8 mouse cellular contexts compared by ENCODE assay signal in the genomic region with DNA sequence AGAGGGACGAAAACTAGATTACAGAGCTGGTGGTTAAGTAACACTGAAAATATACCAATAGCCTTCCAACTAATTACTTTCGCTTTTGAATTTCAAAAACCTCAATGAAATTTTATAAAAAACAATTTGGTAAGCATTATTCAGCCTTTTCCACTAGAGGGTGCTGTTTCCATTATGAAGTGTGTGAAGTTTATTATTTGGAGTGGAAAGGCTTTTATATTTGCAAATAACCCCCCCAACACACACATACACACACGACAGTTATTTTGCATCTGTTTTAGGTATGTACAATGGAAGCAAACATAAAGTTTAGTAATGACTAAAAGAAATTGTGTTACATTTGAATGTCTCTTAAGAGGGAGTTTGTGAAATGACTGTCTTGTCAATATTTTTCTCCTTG. TPM values are rescaled to one million over a fixed set of nuclear protein-coding genes. Genes with fewer than 3 reads are reported as not detected.
DNase-seq lines count a peak whose midpoint lies in the region; ATAC-seq and TF ChIP-seq lines count a peak whose summit lies in the region.

No protein-coding gene starts in this region.

- no peak for TF ChIP-seq POLR2A in cortical plate, adult 2 months (IDR thresholded peaks at IDR 0.05; ENCODE audit: extremely low read depth, insufficient read depth, low read length)

- H3K4me1 ChIP-seq in cortical plate, adult 2 months (ENCODE audit: control insufficient read depth, insufficient read depth, low read length) = no peaks in the 10 kb centered on the region

- intact Hi-C loops in left cerebral cortex, postnatal 14 days (cut with DNase I) = loop anchor here (5.0 to 10.0 kb wide), 2 partner anchors 250 to 392 kb away; no protein-coding TSS in a partner anchor

- peak; percentile 60 for DNase-seq in cerebellum, adult 9-10 months
- no peak for DNase-seq in cerebellum, adult 9-11 months
- DNase-seq in left cerebral cortex, postnatal 14 days (ENCODE audit: low spot score in 2 of 2) = peak; percentile 15 to 34
- DNase-seq in left cerebral cortex, adult 8-10 months (ENCODE audit: low spot score in 2 of 2) = no peak
- DNase-seq in testis, postnatal 14 days (ENCODE audit: low spot score) = no peak
- no peak for DNase-seq in cerebellum, postnatal 25 days

- TF ChIP-seq CTCF in cortical plate, adult 2 months (IDR thresholded peaks at IDR 0.05; ENCODE audit: extremely low read depth, insufficient read depth, low read length) = no peak

- peak; percentile 81 for ATAC-seq in megakaryocyte progenitor cell, adult 5-6 weeks (replicated peaks; ENCODE audit: poor library complexity)

- no peak overlapping the region for H3K27ac ChIP-seq in cortical plate, adult 2 months (ENCODE audit: insufficient read depth, low read length)

- H3K4me3 ChIP-seq in cortical plate, adult 2 months (ENCODE audit: insufficient read depth, low read length) = peak overlapping the region; percentile 23; the same call in 1 of the 2 replicates

RNA-seq across cellular contexts. Expression of gene Csrnp3, which starts 53.1 kb away (rescaled TPM):
- 10 to 100 TPM; 89.3 to 90.8 TPM for total RNA-seq in left cerebral cortex, postnatal 14 days (2021)
- total RNA-seq in left cerebral cortex, adult 8-10 months (2022) = 100 to 1,000 TPM in 2 of 4 experiments, 10 to 100 TPM in 2; 81.1 to 111 (median 93.9) TPM
- polyA plus RNA-seq in cortical plate, adult 2 months (2012; rRNA removed) = 35.7 and 36.0 TPM in 2 replicates
- total RNA-seq in megakaryocyte progenitor cell, adult 5-6 weeks (2015) = not detected in 2 replicates
- total RNA-seq in megakaryocyte progenitor cell, adult 5-6 weeks (2017) = 0.07 TPM in 1 of 2 replicates, not detected in the other

Comparison
In these comparisons a context has a peak if more than half of its experiments do, and no peak if none do; other contexts are left out.
1. DNase-seq: peak in cerebellum, adult 9-10 months (single experiment) and left cerebral cortex, postnatal 14 days (2 of 2); none in cerebellum, adult 9-11 months (single experiment), left cerebral cortex, adult 8-10 months (0 of 2), testis, postnatal 14 days (single experiment) and cerebellum, postnatal 25 days (0 of 2).
2. RNA of gene Csrnp3, which starts 53.1 kb away (total RNA-seq): 81.1 to 111 TPM in left cerebral cortex, adult 8-10 months and 89.3 to 90.8 TPM in left cerebral cortex, postnatal 14 days; 0.07 TPM in megakaryocyte progenitor cell, adult 5-6 weeks; every median in the first group is over 10 times any median in the second.